Mouse (Mus musculus) neural tube, embryonic 15.5 days (tissue): Measurements from ENCODE around the gene Setd1b. TPM values are rescaled to one million over a fixed set of nuclear protein-coding genes. Genes with fewer than 3 reads are reported as not detected.

Source experiments
- ATAC-seq: fragments of 200-750 bp; cut with Nextera tagmentation; 2 replicates; pipeline ENCODE4 v1.8.0; 2017; ENCODE audit warnings: mild to moderate bottlenecking, moderate TSS enrichment, moderate library complexity; ENCODE audit not compliant: low FRiP score
- H3K27ac ChIP-seq: fragments of 300-500 bp; sonication (generic); replicated peaks from 2 replicates; pipeline ENCODE4 v1.5.1; 2015; ENCODE audit warnings: mild to moderate bottlenecking, inconsistent platforms
- H3K27me3 ChIP-seq: fragments of 300-500 bp; sonication (generic); replicated peaks from 2 replicates; pipeline ENCODE4 v1.6.1; 2015; ENCODE audit warnings: inconsistent platforms
- H3K36me3 ChIP-seq: fragments of 300-500 bp; sonication (generic); 2 replicates; pipeline ENCODE4 v1.6.1; 2015; ENCODE audit warnings: inconsistent platforms
- H3K4me1 ChIP-seq: fragments of 300-500 bp; sonication (generic); 2 replicates; pipeline ENCODE4 v1.6.1; 2015; ENCODE audit warnings: inconsistent platforms
- H3K4me2 ChIP-seq: fragments of 300-500 bp; sonication (generic); 2 replicates; pipeline ENCODE4 v1.6.1; 2015; ENCODE audit warnings: inconsistent platforms, mild to moderate bottlenecking, moderate library complexity
- H3K4me3 ChIP-seq: fragments of 300-500 bp; sonication (generic); replicated peaks from 2 replicates; pipeline ENCODE4 v1.5.1; 2015; ENCODE audit warnings: mild to moderate bottlenecking, inconsistent platforms
- H3K9ac ChIP-seq: fragments of 300-500 bp; sonication (generic); replicated peaks from 2 replicates; pipeline ENCODE4 v1.6.1; 2015; ENCODE audit warnings: mild to moderate bottlenecking, inconsistent platforms
- H3K9me3 ChIP-seq: fragments of 300-500 bp; sonication (generic); replicated peaks from 2 replicates; pipeline ENCODE4 v1.6.1; 2016; ENCODE audit warnings: inconsistent platforms
- WGBS: fragments of 180-500 bp; shearing (Covaris S2); methylation state at CpG from one replicate; pipeline ENCODE4 v1.1.7; 2015; ENCODE audit warnings: mixed read lengths; 5-methylcytosine and 5-hydroxymethylcytosine counted together
- polyA plus RNA-seq: library from polyadenylated mRNA; unstranded; fragments of >200 nt; fragmentation: Nextera tagmentation; extraction: Ambion mirVana; gene quantifications from 2 replicates; pipeline ENCODE4 v1.2.1, GENCODE M21; 2015

Gene Setd1b
- polyA plus RNA-seq, 1 experiment from 2014 or later: 10.5 TPM

DNA sequence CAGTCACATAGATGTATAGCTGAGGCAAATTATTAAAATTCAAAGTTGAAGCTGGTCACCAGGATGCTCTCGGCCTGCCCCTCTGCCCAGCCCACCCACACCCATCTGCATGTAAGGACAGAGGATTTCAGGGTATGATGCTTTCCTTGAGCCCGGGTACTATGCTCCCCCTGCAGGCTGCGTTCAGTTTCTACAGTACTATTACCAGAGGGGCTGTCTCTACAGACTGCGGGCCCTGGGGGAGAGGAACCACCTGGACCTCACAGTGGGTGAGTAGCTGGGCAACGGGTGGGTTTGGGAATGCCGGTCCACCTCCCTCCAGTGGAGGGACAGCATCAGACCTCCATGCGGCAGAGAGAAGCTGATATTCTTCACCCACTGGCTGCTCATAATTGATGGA lies 27.1 kb upstream of the Setd1b start:
- no peak for ATAC-seq
- Histone ChIP-seq H3K4me3 (no peak overlapping the region), H3K9ac (no peak overlapping the region), H3K9me3 (no peaks in the 10 kb centered on the region), H3K4me1 (peaks cover 11% of the 10 kb centered on the region), H3K27me3 (no peaks in the 10 kb centered on the region), H3K27ac (no peak overlapping the region), H3K4me2 (no peak overlapping the region), H3K36me3 (no peaks in the 10 kb centered on the region; the same call in 1 of the 2 replicates)
- 30% methylated on average over 7 of the region's 7 CpGs for WGBS

DNA sequence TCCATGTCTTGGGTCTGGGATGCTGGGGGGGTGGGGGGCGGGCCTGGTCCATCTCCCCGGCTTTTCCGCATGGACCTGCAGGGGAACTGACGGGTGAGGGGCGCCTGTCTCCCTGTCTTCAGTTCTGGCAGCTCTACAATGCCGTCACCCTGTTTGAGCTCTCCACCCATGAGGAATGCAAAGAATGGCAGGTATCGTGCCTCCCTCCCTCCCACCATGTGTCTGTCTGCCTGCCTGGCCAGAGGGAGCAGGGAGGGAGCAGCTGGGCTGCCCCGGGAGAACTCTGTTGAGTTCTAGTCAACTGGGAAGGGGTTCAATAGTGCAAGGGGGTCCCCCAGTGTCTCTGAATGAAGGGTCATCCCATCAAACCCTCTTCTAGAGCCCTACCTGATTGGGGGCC lies 25.9 kb upstream of the Setd1b start:
- Histone ChIP-seq H3K4me2 (no peak overlapping the region), H3K9ac (no peak overlapping the region), H3K36me3 (no peaks in the 10 kb centered on the region; the same call in 1 of the 2 replicates), H3K27ac (no peak overlapping the region), H3K4me1 (no peaks in the 10 kb centered on the region), H3K9me3 (no peaks in the 10 kb centered on the region), H3K4me3 (no peak overlapping the region), H3K27me3 (no peaks in the 10 kb centered on the region)
- WGBS: 86% methylated on average over 8 of the region's 8 CpGs
- ATAC-seq: no peak

DNA sequence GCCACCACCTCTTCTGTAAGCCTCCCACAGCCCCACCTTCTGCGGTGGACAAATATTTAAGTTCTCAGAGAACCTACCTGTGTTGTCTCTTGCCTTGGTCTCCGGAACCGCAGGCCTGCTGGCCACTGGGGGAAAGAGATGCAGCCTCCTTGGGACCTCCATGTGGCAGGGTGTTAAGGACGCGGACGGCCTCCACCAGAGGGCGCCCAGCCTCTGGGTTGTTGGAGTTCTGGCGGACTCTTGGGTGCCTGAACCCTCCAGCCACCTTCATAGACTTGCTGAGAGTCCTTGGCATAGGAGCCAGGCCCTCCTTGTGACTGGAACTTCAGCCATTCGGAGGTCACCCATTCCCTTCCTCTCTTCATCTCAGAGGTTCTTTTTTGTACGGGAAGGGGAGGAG lies 24.7 kb upstream of the Setd1b start:
- Histone ChIP-seq H3K9me3 (no peaks in the 10 kb centered on the region), H3K36me3 (peaks cover 2% of the 10 kb centered on the region), H3K4me3 (no peak overlapping the region), H3K4me1 (no peaks in the 10 kb centered on the region), H3K27ac (no peak overlapping the region), H3K9ac (no peak overlapping the region), H3K27me3 (no peaks in the 10 kb centered on the region), H3K4me2 (no peak overlapping the region)
- ATAC-seq: no peak
- WGBS: 15% methylated on average over 10 of the region's 10 CpGs

DNA sequence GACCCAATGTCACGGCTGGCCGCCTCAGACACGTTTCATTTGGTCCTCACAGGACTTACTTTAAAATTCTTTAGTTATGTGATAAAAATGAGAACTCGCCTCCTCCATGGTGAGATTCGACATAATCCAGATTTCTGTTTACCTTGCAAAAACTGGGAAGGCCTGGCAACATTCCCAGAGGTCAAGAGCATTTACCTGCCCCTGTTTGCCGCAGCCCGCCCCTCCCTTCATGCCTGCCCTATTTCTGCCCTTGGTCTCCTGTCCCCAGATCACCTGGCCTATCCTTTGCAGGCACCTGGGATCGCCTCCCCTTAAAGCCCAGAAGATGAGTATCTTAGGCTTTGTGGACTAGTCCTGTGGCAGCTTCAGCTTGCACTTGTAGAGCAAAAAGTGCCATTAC lies 24.2 kb upstream of the Setd1b start:
- 86% methylated on average over 8 of the region's 8 CpGs for WGBS

DNA sequence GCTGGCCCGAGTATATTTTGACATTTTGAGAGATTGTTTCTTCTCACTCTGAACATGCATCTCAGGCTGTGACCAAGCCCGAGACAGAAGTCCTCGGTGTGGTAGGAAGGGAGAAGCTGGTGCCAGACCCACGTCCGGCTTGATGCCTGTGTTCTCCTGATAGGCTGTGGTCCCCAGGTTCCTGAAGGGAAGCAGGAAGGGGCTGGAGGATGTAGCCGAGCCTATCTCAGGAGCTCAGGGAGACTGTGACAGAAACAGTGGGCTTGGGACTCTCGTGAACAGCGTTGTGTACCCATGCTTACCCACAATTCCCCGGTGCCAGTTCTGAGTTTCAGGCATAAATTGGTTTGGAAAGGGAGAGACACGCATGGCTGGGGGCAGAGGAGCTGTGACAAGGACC lies 23.2 kb upstream of the Setd1b start:
- Histone ChIP-seq H3K9ac (no peak overlapping the region), H3K4me2 (no peak overlapping the region), H3K27ac (no peak overlapping the region), H3K27me3 (no peaks in the 10 kb centered on the region), H3K9me3 (no peaks in the 10 kb centered on the region), H3K36me3 (peaks cover 8% of the 10 kb centered on the region), H3K4me1 (no peaks in the 10 kb centered on the region), H3K4me3 (no peak overlapping the region)
- WGBS: 78% methylated on average over 10 of the region's 10 CpGs
- ATAC-seq: no peak

More for the DNA sequence above, 24.2 kb upstream of the Setd1b start:
- no peak overlapping the region for H3K4me3 ChIP-seq
- no peak overlapping the region for H3K9ac ChIP-seq
- no peaks in the 10 kb centered on the region for H3K4me1 ChIP-seq
- H3K4me2 ChIP-seq: no peak overlapping the region
- H3K9me3 ChIP-seq: no peaks in the 10 kb centered on the region
- no peak for ATAC-seq
- peaks cover 6% of the 10 kb centered on the region for H3K36me3 ChIP-seq
- no peak overlapping the region for H3K27ac ChIP-seq
- no peaks in the 10 kb centered on the region for H3K27me3 ChIP-seq

DNA sequence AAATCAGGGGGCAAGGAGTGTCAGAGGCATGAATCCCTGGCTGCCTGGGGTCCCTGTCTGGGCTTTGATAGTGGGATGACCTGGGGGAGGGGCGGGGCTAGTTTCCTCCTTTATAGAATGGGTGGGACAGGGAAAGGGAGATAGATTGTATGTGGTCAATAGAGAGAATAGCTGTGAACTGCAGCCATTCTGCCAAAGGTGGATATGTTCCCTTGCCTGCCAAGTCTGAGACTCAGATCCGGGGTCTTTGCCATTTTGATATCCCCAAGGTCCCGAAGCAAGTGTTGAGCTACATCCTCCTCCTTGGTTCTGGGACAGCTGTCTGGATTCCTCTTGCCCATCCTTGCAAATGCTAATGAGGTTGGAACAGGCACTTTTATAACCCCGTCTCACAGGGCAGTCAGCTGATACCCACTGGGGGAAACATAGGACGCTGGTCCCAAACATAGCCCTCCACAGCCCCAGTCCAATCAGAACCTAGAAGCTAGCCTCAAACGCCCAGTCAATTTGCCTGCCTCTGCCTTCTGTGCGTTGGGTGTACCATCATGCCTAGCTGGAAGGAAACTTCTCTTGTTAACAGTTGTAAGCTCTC lies 21.3 kb upstream of the Setd1b start:
- Histone ChIP-seq H3K4me1 (no peaks in the 10 kb centered on the region), H3K4me2 (no peak overlapping the region), H3K27me3 (no peaks in the 10 kb centered on the region), H3K9me3 (no peaks in the 10 kb centered on the region), H3K9ac (no peak overlapping the region), H3K27ac (no peak overlapping the region), H3K4me3 (no peak overlapping the region), H3K36me3 (peaks cover 14% of the 10 kb centered on the region)
- no peak for ATAC-seq
- WGBS: 36% methylated on average over 7 of the region's 7 CpGs

DNA sequence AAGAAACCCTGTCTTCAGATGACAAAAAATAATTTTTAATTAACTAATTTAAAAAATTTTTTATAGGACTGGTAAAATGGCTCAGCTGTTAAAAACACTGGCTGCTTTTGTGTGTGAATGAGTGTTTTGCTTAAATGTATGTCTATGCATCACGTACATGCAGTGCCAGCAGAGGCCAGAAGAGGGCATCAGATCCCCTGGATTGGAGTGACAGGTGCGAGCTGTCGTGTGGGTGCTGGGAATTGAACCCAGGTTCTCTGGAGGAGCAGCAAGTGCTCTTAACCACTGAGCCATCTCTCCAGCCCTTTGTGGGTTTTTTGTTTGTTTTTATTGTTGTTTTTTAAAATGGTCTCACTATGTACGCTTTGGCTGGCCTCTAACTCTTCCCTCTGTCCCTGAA lies 19.8 kb upstream of the Setd1b start:
- Histone ChIP-seq H3K4me2 (no peak overlapping the region), H3K36me3 (peaks cover 16% of the 10 kb centered on the region), H3K9me3 (no peaks in the 10 kb centered on the region), H3K9ac (no peak overlapping the region), H3K27ac (no peak overlapping the region), H3K4me1 (no peaks in the 10 kb centered on the region), H3K4me3 (no peak overlapping the region), H3K27me3 (no peaks in the 10 kb centered on the region)
- 94% methylated on average over 4 of the region's 4 CpGs for WGBS
- no peak for ATAC-seq

DNA sequence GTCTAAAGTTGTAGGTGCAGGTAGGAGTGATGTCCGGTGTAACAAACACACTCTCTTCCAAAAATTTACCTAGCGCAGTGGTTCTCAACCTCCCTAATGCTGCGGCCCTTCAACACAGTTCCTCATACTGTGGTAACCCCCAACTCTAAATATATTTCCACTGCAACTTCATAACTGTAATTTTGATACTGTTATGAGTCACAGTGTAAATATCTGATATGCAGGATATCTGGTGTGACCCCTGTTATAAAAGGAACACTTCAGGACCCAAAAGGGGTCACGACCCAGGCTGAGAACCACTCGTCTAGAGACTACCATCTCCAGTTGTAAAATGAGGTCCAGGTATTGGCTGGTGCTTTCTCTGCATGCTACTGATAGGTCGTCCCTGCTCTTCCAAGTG lies 16.9 kb upstream of the Setd1b start:
- Histone ChIP-seq H3K4me1 (peaks cover 4% of the 10 kb centered on the region; the same call in 1 of the 2 replicates), H3K27me3 (no peaks in the 10 kb centered on the region), H3K9me3 (no peaks in the 10 kb centered on the region), H3K4me2 (no peak overlapping the region), H3K36me3 (peaks cover 19% of the 10 kb centered on the region), H3K9ac (no peak overlapping the region), H3K4me3 (no peak overlapping the region), H3K27ac (no peak overlapping the region)
- no peak for ATAC-seq
- WGBS: 83% methylated on average over 6 of the region's 6 CpGs

DNA sequence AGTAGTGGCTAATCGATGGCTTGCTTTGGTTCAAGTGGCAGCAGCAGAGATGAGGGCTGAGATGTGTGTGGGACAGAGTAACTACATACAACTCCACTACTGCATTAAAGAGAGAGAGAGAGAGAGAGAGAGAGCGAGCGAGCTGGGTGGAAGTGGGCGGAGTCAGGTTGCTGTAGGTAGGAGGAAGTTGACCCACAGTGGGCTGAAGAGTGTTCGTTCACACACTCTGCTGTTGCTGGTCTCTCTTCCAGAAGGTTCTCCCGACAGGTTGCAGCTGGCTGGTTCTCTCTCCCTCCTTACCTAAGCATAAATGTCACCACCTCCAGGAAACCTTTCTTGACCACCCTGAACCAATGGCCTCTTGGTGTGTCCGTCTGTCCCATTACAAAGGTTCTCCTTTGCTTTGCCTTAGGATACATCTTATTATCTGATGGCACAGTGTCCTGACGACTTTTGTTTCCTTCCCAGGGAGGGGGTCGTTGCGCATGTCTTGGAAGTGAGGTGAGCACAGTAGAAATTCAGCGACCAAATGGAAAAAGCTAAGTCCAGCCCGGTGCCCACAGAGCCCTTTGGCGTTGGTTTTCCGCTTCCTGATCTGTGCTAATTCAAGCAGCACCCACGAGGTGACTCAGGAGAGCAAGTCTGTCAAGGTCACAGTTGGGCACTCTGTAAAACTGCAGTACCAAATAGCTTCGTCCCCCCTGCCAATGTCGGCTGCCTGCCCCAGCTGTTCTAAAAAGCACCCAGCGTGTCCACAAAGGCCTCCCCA lies 16.2 kb upstream of the Setd1b start:
- Histone ChIP-seq H3K9ac (no peak overlapping the region), H3K4me3 (no peak overlapping the region), H3K4me1 (peaks cover 4% of the 10 kb centered on the region; the same call in 1 of the 2 replicates), H3K9me3 (no peaks in the 10 kb centered on the region), H3K27ac (no peak overlapping the region), H3K36me3 (peaks cover 19% of the 10 kb centered on the region), H3K27me3 (no peaks in the 10 kb centered on the region), H3K4me2 (no peak overlapping the region)
- 82% methylated on average over 18 of the region's 18 CpGs for WGBS
- no peak for ATAC-seq

DNA sequence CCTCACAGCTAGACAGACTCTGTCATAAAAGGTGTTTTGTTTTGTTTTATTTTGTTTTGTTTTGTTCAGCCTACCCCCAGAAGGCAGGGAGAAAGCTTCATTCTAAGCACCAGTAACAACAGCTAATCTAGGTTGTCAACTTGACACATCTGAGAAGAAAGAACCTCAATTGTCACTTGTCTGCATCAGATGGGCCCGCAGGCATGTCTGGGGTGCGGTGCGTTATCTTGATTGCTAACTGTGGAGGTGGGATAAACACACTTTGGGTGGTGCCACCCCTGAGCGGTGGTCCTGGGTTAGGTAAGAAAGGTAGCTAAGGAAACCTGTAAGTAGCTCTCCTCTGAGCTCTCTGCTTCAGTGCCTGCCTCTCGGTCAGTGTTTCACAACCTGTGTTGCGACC lies 15.0 kb upstream of the Setd1b start:
- H3K4me3 ChIP-seq: no peak overlapping the region
- no peak overlapping the region for H3K4me2 ChIP-seq
- H3K4me1 ChIP-seq: peaks cover 14% of the 10 kb centered on the region
- H3K9me3 ChIP-seq: no peaks in the 10 kb centered on the region
- ATAC-seq: no peak
- WGBS: 81% methylated on average over 6 of the region's 6 CpGs
- no peak overlapping the region for H3K27ac ChIP-seq
- peaks cover 19% of the 10 kb centered on the region for H3K36me3 ChIP-seq
- H3K9ac ChIP-seq: no peak overlapping the region
- no peaks in the 10 kb centered on the region for H3K27me3 ChIP-seq

DNA sequence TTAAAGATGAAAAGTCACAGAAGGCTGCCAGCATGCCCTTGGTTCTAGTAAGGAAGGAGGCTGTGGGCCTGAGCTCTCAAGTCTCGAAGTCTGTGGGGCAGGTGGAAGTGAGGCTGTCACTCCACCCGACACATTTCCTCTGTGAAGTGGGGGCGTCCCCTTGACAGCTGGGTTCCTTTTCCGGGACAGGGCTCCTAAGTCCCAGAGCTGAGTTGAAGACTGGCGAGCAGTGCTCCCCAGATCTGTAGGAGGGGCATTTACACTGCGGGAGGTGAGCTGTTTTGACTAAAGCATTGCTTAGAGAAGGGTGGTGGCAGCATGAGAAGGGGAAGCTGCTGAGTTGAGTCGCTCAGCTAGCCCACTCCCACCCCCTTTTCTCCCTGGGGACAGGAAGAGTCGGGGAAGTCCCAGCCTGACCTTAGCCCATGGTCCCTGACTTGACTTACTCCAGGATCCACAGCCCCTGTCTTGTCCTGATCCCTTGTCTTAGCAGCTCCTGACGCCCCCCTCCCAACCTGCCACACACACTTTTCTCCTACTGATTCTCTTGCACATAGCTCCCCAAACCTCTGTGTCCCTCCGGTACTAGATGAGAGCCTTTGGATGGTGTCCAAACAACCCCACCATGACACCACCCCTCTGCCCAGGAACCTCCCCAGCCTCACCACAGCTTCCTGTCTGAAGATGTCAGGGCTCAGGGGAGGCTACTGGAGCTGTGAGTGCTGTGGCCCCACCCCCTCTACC lies 13.4 kb upstream of the Setd1b start:
- Histone ChIP-seq H3K27me3 (no peaks in the 10 kb centered on the region), H3K36me3 (peaks cover 11% of the 10 kb centered on the region), H3K4me2 (no peak overlapping the region), H3K9ac (no peak overlapping the region), H3K27ac (no peak overlapping the region), H3K4me1 (peaks cover 28% of the 10 kb centered on the region), H3K9me3 (no peaks in the 10 kb centered on the region), H3K4me3 (no peak overlapping the region)
- ATAC-seq: no peak
- WGBS: 67% methylated on average over 10 of the region's 10 CpGs
